Mouse (Mus musculus) heart, adult 2 months (tissue): ENCODE results near the gene Tagln. TPM values are rescaled to one million over a fixed set of nuclear protein-coding genes. Genes with fewer than 3 reads are reported as not detected.
A peak's percentile ranks its signal among the peaks of the same experiment; 100 is the strongest.

Experiments
- DNase-seq, 2 experiments: peaks; one replicate each; pipeline ENCODE4 v3.0.0; 2021
- H3K27ac ChIP-seq: fragments of 200-600 bp; 2 replicates; pipeline ENCODE4 v1.8.1; 2022
- H3K27me3 ChIP-seq: fragments of 200-500 bp; 2 replicates; pipeline ENCODE4 v1.6.1; 2012; ENCODE audit warnings: mild to moderate bottlenecking, low read length, inconsistent platforms, mixed read lengths; ENCODE audit not compliant: control insufficient read depth, insufficient read depth
- H3K36me3 ChIP-seq: fragments of 200-500 bp; 2 replicates; pipeline ENCODE4 v1.6.1; 2012; ENCODE audit warnings: low read length, inconsistent platforms; ENCODE audit not compliant: control insufficient read depth, insufficient read depth
- H3K4me1 ChIP-seq: fragments of 200-500 bp; 2 replicates; pipeline ENCODE4 v1.6.1; 2011; ENCODE audit warnings: low read length; ENCODE audit not compliant: control insufficient read depth, insufficient read depth
- H3K4me3 ChIP-seq: fragments of 200-600 bp; 2 replicates; pipeline ENCODE4 v1.8.1; 2022
- H3K79me2 ChIP-seq: fragments of 200-500 bp; replicated peaks from 2 replicates; pipeline ENCODE4 v1.6.1; 2012; ENCODE audit warnings: mild to moderate bottlenecking, inconsistent platforms, low read length, moderate library complexity, mixed read lengths; ENCODE audit not compliant: control insufficient read depth, insufficient read depth
- H3K9ac ChIP-seq: fragments of 200-500 bp; 2 replicates; pipeline ENCODE4 v1.6.1; 2012; ENCODE audit warnings: low read depth, mild to moderate bottlenecking, control low read depth, inconsistent platforms, low read length, mixed read lengths
- CTCF ChIP-seq: fragments of 200-600 bp; IDR thresholded peaks from 2 replicates; pipeline ENCODE4 v1.8.1; 2022; ENCODE audit warnings: antibody characterized with exemption, mild to moderate bottlenecking, moderate library complexity
- EP300 ChIP-seq: fragments of 200-500 bp; IDR thresholded peaks from 2 replicates; pipeline ENCODE4 v1.6.1; 2011; ENCODE audit warnings: low read depth, low read length, control low read depth; ENCODE audit not compliant: insufficient read depth
- POLR2A ChIP-seq: fragments of 200-500 bp; IDR thresholded peaks from 2 replicates; pipeline ENCODE4 v1.6.1; 2011; ENCODE audit warnings: mild to moderate bottlenecking, low read depth, low read length, control low read depth; ENCODE audit not compliant: insufficient read depth
- WGBS: fragments of 180-500 bp; shearing (Covaris S2); methylation state at CpG from one replicate; pipeline ENCODE4 v1.1.7; 2018; 5-methylcytosine and 5-hydroxymethylcytosine counted together
- intact Hi-C: fragments of 180-260 bp; cut with DNase I; formaldehyde crosslinking; loops from one replicate; pipeline ENCODE4 v1.15.1; 2025
- polyA plus RNA-seq: library from polyadenylated mRNA; depleted of rRNA; stranded (reverse); fragments of >200 nt; gene quantifications from 2 replicates; pipeline ENCODE4 v1.2.3, GENCODE M21; 2012
- total RNA-seq, 2 experiments: library from RNA; stranded (reverse); gene quantifications; 2 replicates each; pipeline ENCODE4 v1.2.3; 2021

Tagln gene
- total and polyA plus RNA-seq, 3 experiments, result 84.0 to 116 (median 93.6) TPM

GRCm38 (mm10) chr9:45917041-45917934 lies 18.6 kb downstream of the Tagln start:
- no peak overlapping the region for H3K4me3 ChIP-seq
- TF ChIP-seq CTCF, result no peak
- no peak for TF ChIP-seq EP300
- no peak for TF ChIP-seq POLR2A
- peaks cover 6% of the 10 kb centered on the region for H3K4me1 ChIP-seq
- H3K27ac ChIP-seq, result peak overlapping the region; percentile 47
- WGBS, result 43% methylated on average over 5 of the region's 5 CpGs
- no peaks in the 10 kb centered on the region for H3K27me3 ChIP-seq
- intact Hi-C loops, result no loop called here
- H3K36me3 ChIP-seq, result peaks cover 2% of the 10 kb centered on the region
- H3K9ac ChIP-seq, result no peak overlapping the region
- peak; percentile 60 to 66 for DNase-seq
- H3K79me2 ChIP-seq, result no peaks in the 10 kb centered on the region

GRCm38 (mm10) chr9:45915659-45916058 lies 20.2 kb downstream of the Tagln start:
- WGBS, result 93% methylated on average over 2 of the region's 2 CpGs
- intact Hi-C loops, result no loop called here
- no peak for DNase-seq

GRCm38 (mm10) chr9:45911673-45912072 lies 24.2 kb downstream of the Tagln start:
- TF ChIP-seq EP300 (0 out of 2 replicates have a peak, but pooled peaks have one; percentile 11), CTCF (peak; percentile 86), POLR2A (no peak)
- Histone ChIP-seq H3K4me1 (peaks cover 3% of the 10 kb centered on the region), H3K27me3 (no peaks in the 10 kb centered on the region), H3K4me3 (no peak overlapping the region), H3K9ac (no peak overlapping the region), H3K36me3 (peaks cover 2% of the 10 kb centered on the region), H3K27ac (no peak overlapping the region), H3K79me2 (peaks cover 5% of the 10 kb centered on the region)
- 59% methylated on average over 1 of the region's 1 CpGs for WGBS
- intact Hi-C loops, result loop anchor here (1.0 kb wide), 1 partner anchor 26 kb away; no protein-coding TSS in a partner anchor
- DNase-seq, result peak; percentile 48 to 72

More at GRCm38 (mm10) chr9:45915659-45916058, 20.2 kb downstream of the Tagln start:
- Histone ChIP-seq H3K9ac (no peak overlapping the region), H3K27me3 (no peaks in the 10 kb centered on the region), H3K36me3 (peaks cover 2% of the 10 kb centered on the region), H3K27ac (no peak overlapping the region), H3K4me1 (peaks cover 6% of the 10 kb centered on the region), H3K79me2 (no peaks in the 10 kb centered on the region), H3K4me3 (no peak overlapping the region)
- TF ChIP-seq EP300 (no peak), CTCF (no peak), POLR2A (no peak)

- intact Hi-C loops, result loop anchor here (1.0 kb wide), 1 partner anchor 26 kb away; no protein-coding TSS in a partner anchor
- Histone ChIP-seq H3K79me2 (peaks cover 5% of the 10 kb centered on the region), H3K27me3 (no peaks in the 10 kb centered on the region), H3K36me3 (peaks cover 2% of the 10 kb centered on the region), H3K27ac (no peak overlapping the region), H3K4me3 (no peak overlapping the region), H3K4me1 (peaks cover 3% of the 10 kb centered on the region), H3K9ac (no peak overlapping the region)
- 77% methylated on average over 3 of the region's 3 CpGs for WGBS
- TF ChIP-seq EP300 (no peak), POLR2A (no peak), CTCF (no peak)
- DNase-seq, result no peak
Observed at GRCm38 (mm10) chr9:45910995-45911394, 24.9 kb downstream of the Tagln start.

GRCm38 (mm10) chr9:45907078-45907428 lies 28.8 kb downstream of the Tagln start:
- DNase-seq, result no peak

More at GRCm38 (mm10) chr9:45907078-45907428, 28.8 kb downstream of the Tagln start:
- Histone ChIP-seq H3K4me3 (peak overlapping the region; percentile 83), H3K27me3 (no peaks in the 10 kb centered on the region), H3K36me3 (peaks cover 2% of the 10 kb centered on the region), H3K4me1 (peaks cover 3% of the 10 kb centered on the region), H3K79me2 (peaks cover 6% of the 10 kb centered on the region), H3K9ac (peak overlapping the region; percentile 95), H3K27ac (peak overlapping the region; percentile 100)
- intact Hi-C loops, result loop anchor here (1.0 to 5.0 kb wide), 3 partner anchors 48 to 375 kb away; partner anchors contain the start of genes Bud13 and Sidt2
- TF ChIP-seq POLR2A (no peak), CTCF (no peak), EP300 (no peak)
- WGBS, result under 1% methylated on average over 19 of the region's 19 CpGs
